Mouse (Mus musculus): Measurements from ENCODE around the gene Mief1.

GRCm38 (mm10) chr15:80202111-80202775, 31.6 kb upstream of the Mief1 start:
- TF ChIP-seq POLR2AphosphoS2 (IDR thresholded peaks at IDR 0.05; ENCODE audit: low read depth, low read length) (no peak), E2F4 (IDR thresholded peaks at IDR 0.05; ENCODE audit: insufficient replicate concordance, low read depth, low read length) (no peak)
